Mouse (Mus musculus) common myeloid progenitor, adult 5-6 weeks (primary cell): ENCODE data around the gene Pdap1. TPM values are rescaled to one million over a fixed set of nuclear protein-coding genes. Genes with fewer than 3 reads are reported as not detected.
"Not testable (repeated sequence)": the region's sequence is repeated elsewhere in the genome, so short reads cannot be mapped to it uniquely, and the experiment has no call there.

Experiments used
- ATAC-seq: replicated peaks from 2 replicates; pipeline ENCODE4 v1.8.0; 2016; ENCODE audit warnings: low read depth, mild to moderate bottlenecking, moderate TSS enrichment, inconsistent platforms; ENCODE audit not compliant: poor library complexity, severe bottlenecking
- total RNA-seq: library from RNA; stranded (forward); fragments of 200-1000, 187-1606 nt; gene quantifications from 2 replicates; pipeline ENCODE4 v1.2.3, GENCODE M21; 2017

Gene Pdap1
- total RNA-seq, 1 experiment from 2014 or later: 164 TPM

GRCm38 (mm10) chr5:145084822-145085221 is 55.2 kb downstream of the Pdap1 start:
- ATAC-seq: no peak

DNA sequence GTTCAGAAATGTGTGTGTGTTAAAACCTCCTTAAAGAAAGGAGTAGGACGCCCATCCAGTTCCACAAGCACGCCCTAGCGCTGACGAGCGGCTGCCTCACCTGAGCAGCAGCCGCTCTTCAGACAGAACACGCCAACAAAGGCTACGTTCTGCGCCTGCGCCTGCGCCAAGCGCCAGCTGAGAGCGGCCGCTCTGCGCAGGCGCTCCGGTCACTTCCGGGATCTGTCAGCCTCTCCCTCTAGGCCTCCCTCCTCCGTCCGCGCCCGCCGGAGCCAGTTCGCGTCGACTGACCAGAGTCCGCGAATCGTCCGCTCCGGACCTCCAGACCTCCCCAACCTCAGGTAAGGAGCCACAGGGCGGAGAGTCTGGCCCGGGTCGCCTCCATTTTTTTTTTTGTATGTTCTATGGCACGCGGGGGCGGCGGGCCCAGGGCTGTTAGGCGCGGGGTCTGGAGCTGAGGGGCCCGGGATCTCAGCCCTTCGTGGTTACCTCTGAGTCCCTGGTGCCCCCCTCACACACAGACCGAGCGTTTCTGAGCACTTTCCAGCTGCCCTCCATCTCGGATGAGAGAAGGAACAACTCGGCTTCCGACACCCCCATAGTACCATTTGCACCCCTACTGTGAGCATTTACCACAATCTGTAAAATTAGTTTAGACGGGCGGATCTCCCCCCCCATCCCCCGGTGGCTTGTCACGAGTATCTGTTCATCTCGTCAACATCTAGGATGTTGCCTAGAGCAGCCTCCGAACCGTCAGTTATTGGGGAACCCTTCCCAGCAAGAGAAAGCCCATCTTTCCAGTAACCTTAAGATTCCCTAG is 56.2 kb downstream of the Pdap1 start, which contains the start of the genes Arpc1a and Kpna7:
TSS of gene Arpc1a (plus strand) at position 199 of the 820 bp plus-strand sequence.
TSS of gene Kpna7 (minus strand) at position 399 of the 820 bp plus-strand sequence.
- ATAC-seq: peak; percentile 94

DNA sequence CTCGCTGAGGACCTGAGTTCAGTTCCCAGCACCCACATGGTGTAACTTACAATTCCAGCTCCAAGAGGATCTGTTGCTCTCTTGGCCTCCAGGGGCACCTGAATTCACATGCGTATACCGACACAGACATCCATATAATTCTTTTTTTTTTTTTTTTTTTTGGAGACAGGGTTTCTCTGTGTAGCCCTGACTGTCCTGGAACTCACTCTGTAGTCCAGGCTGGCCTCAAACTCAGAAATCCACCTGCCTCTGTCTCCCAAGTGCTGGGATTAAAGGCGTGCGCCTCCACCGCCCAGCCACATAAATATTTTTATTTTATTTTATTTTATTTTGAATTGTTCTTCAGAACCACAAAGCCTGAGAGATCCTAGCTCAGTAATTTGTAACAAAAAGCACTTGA is 56.8 kb downstream of the Pdap1 start:
- not testable (repeated sequence) for ATAC-seq

- ATAC-seq: no peak
Observed at GRCm38 (mm10) chr5:145081866-145082613, 58.0 kb downstream of the Pdap1 start.

Other genes starting within 250 kb of the Pdap1 start
- 3.1 and 4.4 TPM in 2 replicates for gene Smurf1, start 174.4 kb downstream of the Pdap1 start, total RNA-seq
- not detected in 2 replicates for gene Gm4871, start 107.5 kb downstream of the Pdap1 start, total RNA-seq
- not detected in 2 replicates for gene 1700018F24Rik, start 97.2 kb downstream of the Pdap1 start, total RNA-seq
- gene Arpc1a, start 56.4 kb downstream of the Pdap1 start, total RNA-seq: 57.1 and 89.3 TPM in 2 replicates
- not detected in 2 replicates for gene Kpna7, start 56.2 kb downstream of the Pdap1 start, total RNA-seq
- gene Arpc1b, start 26.0 kb downstream of the Pdap1 start, total RNA-seq: 144 and 160 TPM in 2 replicates
- 188 and 253 TPM in 2 replicates for gene Bud31, start 124 bp upstream of the Pdap1 start, total RNA-seq
- gene Ptcd1, start 26.9 kb upstream of the Pdap1 start, total RNA-seq: 15.1 and 15.3 TPM in 2 replicates
- 38.3 and 45.7 TPM in 2 replicates for gene Cpsf4, start 27.0 kb upstream of the Pdap1 start, total RNA-seq
- 130 and 141 TPM in 2 replicates for gene Atp5j2, start 51.8 kb upstream of the Pdap1 start, total RNA-seq
- 21.9 and 22.0 TPM in 2 replicates for gene Zkscan14, start 61.6 kb upstream of the Pdap1 start, total RNA-seq
- gene Zkscan5, start 64.3 kb upstream of the Pdap1 start, total RNA-seq: 6.9 and 7.2 TPM in 2 replicates
- 43.1 and 58.1 TPM in 2 replicates for gene Zfp655, start 91.5 kb upstream of the Pdap1 start, total RNA-seq
- 6.2 and 11.1 TPM in 2 replicates for gene Zscan25, start 140.3 kb upstream of the Pdap1 start, total RNA-seq
- gene Cyp3a57, start 205.0 kb upstream of the Pdap1 start, total RNA-seq: not detected in 2 replicates